Mouse (Mus musculus): Measurements from ENCODE around the gene Gdf10. TPM values are rescaled to one million over a fixed set of nuclear protein-coding genes. Genes with fewer than 3 reads are reported as not detected.

Gdf10 gene
- not detected for total RNA-seq (2023)

DNA sequence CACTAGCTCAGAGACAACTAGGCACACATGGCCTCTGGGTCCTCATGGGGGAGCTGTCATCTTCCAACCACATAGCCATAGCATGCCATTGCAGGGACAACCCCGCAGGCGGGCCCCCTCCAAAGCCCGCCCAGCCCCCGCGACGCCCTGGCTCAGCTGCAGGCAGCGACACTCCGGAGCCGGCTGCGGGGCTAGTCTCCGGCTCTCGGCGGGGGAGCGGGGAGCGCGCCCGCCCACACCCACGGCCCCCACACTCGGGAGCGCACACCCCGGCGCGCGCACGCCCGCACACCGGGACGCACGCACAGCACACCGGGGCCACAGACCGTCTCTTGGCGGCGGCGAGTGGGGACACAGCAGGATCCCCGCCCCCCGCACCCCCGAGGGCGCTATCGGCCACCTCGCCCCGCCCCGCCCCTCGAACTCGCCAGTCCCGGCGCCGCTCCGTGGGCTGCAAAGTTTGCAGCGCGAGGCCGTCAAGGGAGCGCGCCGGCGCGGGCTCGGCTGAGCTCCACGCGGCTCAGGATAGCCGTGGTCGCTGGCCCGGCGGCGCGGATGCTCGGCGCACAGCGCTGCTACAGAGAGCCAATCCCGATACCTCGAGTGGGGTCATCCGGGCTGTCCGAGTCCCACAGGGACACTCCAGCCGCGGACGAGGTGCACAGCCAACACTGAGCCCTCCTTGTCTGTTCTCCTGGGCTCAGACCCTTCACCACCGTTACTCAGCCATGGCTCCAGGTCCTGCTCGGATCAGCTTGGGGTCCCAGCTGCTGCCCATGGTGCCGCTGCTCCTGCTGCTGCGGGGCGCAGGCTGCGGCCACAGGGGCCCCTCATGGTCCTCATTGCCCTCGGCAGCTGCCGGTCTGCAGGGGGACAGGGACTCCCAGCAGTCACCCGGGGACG, at the start of gene Gdf10:
Gene Gdf10, plus strand, starts transcription at position 420 of the 903 bp plus-strand sequence.

DNA sequence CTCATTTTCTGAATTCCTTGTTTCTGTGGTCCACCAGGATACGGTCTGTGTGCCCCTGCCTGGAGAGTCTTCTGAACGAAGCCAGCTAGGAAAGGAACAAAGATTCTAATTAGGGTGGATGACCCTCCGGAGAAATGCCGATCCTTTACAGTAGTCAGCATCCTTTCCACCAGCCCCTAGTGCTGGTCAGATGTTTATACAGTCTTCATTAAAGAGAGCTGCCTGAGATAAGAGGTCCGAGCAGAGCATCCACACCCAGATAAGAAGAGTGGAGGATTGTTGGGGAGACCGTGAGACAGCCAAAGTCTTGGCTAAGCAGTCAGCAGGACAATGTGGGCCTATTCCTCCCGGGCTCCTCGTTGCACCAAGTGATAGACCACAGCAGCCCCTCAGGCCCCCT, 17.4 kb downstream of the Gdf10 start, which contains the start of gene Gdf2:
Gene Gdf2, plus strand, starts transcription at position 301 of the 400 bp plus-strand sequence.

DNA sequence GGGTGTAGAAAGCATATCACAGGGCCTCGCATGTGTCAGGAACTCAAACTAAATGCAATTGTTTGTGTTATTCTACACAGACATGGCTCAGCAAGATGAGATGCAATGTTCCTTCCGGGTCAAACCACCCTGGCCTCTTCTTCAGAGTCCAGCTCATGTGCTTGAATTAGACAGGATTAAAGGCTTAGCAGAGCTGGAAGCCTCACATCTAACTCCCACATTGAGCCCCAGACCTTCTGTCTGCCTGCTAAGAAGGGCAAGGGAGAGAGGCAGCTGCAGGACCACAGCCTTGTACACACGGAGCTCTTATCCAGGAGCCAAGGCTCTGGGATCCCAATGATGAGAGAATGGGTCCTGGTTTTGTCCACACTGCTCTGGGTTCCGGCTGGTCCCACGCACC, 30.4 kb downstream of the Gdf10 start, which contains the start of gene Rbp3:
Gene Rbp3, plus strand, starts transcription at position 243 of the 400 bp plus-strand sequence.

DNA sequence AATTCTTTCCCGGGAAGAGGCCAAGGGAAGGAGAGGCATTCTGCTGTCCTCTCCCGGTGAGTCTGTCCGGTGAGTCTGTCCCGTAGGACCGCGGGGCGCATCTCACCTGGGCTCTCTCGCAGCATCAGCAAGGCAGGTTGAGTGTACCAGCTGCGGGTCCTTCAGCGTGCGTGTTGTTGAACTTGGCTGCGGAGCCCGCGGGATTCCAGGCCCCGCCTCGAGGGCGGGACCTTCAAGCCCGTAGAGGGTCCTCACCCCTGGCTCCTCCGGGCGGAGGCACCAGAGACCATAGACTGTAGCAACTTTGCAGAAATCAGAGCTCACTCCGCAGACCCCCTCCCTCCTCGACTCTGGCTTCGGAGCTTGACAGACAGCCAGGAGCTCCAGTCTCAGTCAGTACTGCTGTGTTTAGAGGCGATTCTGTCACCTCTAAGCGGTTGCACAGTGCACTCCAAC, 55.2 kb downstream of the Gdf10 start, which contains the start of gene Zfp488:
Gene Zfp488, minus strand, starts transcription at position 161 of the 456 bp plus-strand sequence.

Other genes with a start within 250 kb of the Gdf10 start
- gene Gdf2, start 17.5 kb downstream of the Gdf10 start, total RNA-seq (2023): not detected
- not detected for gene Rbp3, start 30.4 kb downstream of the Gdf10 start, total RNA-seq (2023)
- gene Zfp488, start 55.2 kb downstream of the Gdf10 start, total RNA-seq (2023): under 1 TPM; 0.21 to 0.35 TPM
- not detected for gene Gm30083, start 91.6 kb downstream of the Gdf10 start, total RNA-seq (2023)
- gene Gm5460, start 93.2 kb downstream of the Gdf10 start, total RNA-seq (2023): not detected
- not detected for gene Antxrl, start 129.1 kb downstream of the Gdf10 start, total RNA-seq (2023)
- not detected for gene Anxa8, start 162.4 kb downstream of the Gdf10 start, total RNA-seq (2023)
- not detected for gene A630023A22Rik, start 179.2 kb downstream of the Gdf10 start, total RNA-seq (2023)
- gene Npy4r, start 228.9 kb downstream of the Gdf10 start, total RNA-seq (2023): not detected

All from B cell, adult 67 days (primary cell).